Mouse (Mus musculus): ENCODE results near the gene Crip1. TPM values are rescaled to one million over a fixed set of nuclear protein-coding genes. Genes with fewer than 3 reads are reported as not detected.

Crip1 gene
- polyA plus RNA-seq, 1 experiment, result 79.5 TPM

- no peaks in the 10 kb centered on the region for H3K27me3 ChIP-seq (ENCODE audit: control insufficient read depth, insufficient read depth, low read length, poor library complexity, severe bottlenecking)
- no peak overlapping the region for H3K27ac ChIP-seq (ENCODE audit: insufficient read depth, low read length)
- H3K9ac ChIP-seq (ENCODE audit: low read depth, poor library complexity, severe bottlenecking), result no peak overlapping the region
- no peak overlapping the region for H3K4me3 ChIP-seq (ENCODE audit: low read depth, low read length)
- H3K9me3 ChIP-seq (replicated peaks; ENCODE audit: control insufficient read depth, insufficient read depth, low read length, poor library complexity, severe bottlenecking), result no peaks in the 10 kb centered on the region
- H3K36me3 ChIP-seq (ENCODE audit: control insufficient read depth, insufficient read depth, low read length, poor library complexity, severe bottlenecking), result no peaks in the 10 kb centered on the region
- TF ChIP-seq CTCF (IDR thresholded peaks at IDR 0.05; ENCODE audit: low read depth, low read length) (peak; percentile 59), POLR2A (IDR thresholded peaks at IDR 0.05; ENCODE audit: insufficient read depth, low read length) (no peak), EP300 (IDR thresholded peaks at IDR 0.05; ENCODE audit: insufficient read depth, low read depth, low read length) (0 out of 2 replicates have a peak, but pooled peaks have one; percentile 73)
- H3K4me1 ChIP-seq (ENCODE audit: control insufficient read depth, insufficient read depth, low read length), result peaks cover 11% of the 10 kb centered on the region
Measured at GRCm38 (mm10) chr12:113148381-113149035, 2.4 kb downstream of the Crip1 start.

DNA sequence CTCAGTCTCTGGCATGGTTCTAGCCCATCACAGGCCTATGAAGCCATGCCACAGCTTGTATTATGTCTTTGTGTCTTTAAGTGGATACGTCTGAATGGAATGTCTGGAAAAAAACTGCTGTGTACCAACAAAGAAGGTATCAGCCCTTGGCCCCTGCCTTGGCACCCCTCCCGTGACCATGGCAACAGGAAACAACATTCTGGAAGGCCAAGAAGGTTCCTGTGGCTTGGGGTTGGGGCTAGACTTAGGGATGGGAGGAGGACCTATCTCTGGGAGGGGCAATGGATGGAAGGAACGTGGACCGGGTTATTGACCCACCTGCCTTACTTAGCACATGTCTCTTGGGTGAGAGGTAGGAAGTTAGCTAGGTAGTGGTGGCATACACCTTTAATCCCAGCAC lies 3.2 kb downstream of the Crip1 start:
- no peaks in the 10 kb centered on the region for H3K27me3 ChIP-seq (ENCODE audit: control insufficient read depth, insufficient read depth, low read length, poor library complexity, severe bottlenecking)
- no peaks in the 10 kb centered on the region for H3K36me3 ChIP-seq (ENCODE audit: control insufficient read depth, insufficient read depth, low read length, poor library complexity, severe bottlenecking)
- TF ChIP-seq POLR2A (IDR thresholded peaks at IDR 0.05; ENCODE audit: insufficient read depth, low read length) (no peak), EP300 (IDR thresholded peaks at IDR 0.05; ENCODE audit: insufficient read depth, low read depth, low read length) (no peak), CTCF (IDR thresholded peaks at IDR 0.05; ENCODE audit: low read depth, low read length) (no peak)
- H3K27ac ChIP-seq (ENCODE audit: insufficient read depth, low read length), result no peak overlapping the region
- no peak overlapping the region for H3K4me3 ChIP-seq (ENCODE audit: low read depth, low read length)
- H3K9ac ChIP-seq (ENCODE audit: low read depth, poor library complexity, severe bottlenecking), result no peak overlapping the region
- H3K9me3 ChIP-seq (replicated peaks; ENCODE audit: control insufficient read depth, insufficient read depth, low read length, poor library complexity, severe bottlenecking), result no peaks in the 10 kb centered on the region
- peaks cover 7% of the 10 kb centered on the region for H3K4me1 ChIP-seq (ENCODE audit: control insufficient read depth, insufficient read depth, low read length)

GRCm38 (mm10) chr12:113149896-113150295 lies 3.8 kb downstream of the Crip1 start:
- Histone ChIP-seq H3K9me3 (replicated peaks; ENCODE audit: control insufficient read depth, insufficient read depth, low read length, poor library complexity, severe bottlenecking) (no peaks in the 10 kb centered on the region), H3K36me3 (ENCODE audit: control insufficient read depth, insufficient read depth, low read length, poor library complexity, severe bottlenecking) (no peaks in the 10 kb centered on the region), H3K4me1 (ENCODE audit: control insufficient read depth, insufficient read depth, low read length) (peaks cover 7% of the 10 kb centered on the region), H3K9ac (ENCODE audit: low read depth, poor library complexity, severe bottlenecking) (no peak overlapping the region), H3K27ac (ENCODE audit: insufficient read depth, low read length) (no peak overlapping the region), H3K4me3 (ENCODE audit: low read depth, low read length) (no peak overlapping the region), H3K27me3 (ENCODE audit: control insufficient read depth, insufficient read depth, low read length, poor library complexity, severe bottlenecking) (no peaks in the 10 kb centered on the region)
- no peak for TF ChIP-seq POLR2A (IDR thresholded peaks at IDR 0.05; ENCODE audit: insufficient read depth, low read length)
- TF ChIP-seq CTCF (IDR thresholded peaks at IDR 0.05; ENCODE audit: low read depth, low read length), result no peak
- TF ChIP-seq EP300 (IDR thresholded peaks at IDR 0.05; ENCODE audit: insufficient read depth, low read depth, low read length), result no peak

DNA sequence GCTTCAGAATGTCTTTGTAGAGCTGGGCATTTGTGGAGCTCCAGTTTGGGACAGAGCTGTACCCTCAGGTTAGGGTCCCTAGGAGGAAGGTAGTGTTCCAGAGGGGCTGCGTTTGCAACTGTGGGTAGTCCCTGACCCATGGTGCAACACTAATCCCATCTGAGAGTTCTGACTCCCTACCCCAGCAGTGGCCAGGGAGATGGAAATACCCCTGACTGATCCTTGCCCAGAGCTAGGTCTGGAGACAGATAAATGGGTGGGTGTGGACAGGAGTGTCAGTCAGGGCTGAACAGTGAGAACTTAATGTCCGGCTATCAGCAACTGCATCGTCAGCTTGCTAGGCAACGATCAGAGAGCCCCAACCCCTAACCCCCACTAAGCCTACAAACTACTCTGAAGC lies 4.5 kb downstream of the Crip1 start:
- H3K36me3 ChIP-seq (ENCODE audit: control insufficient read depth, insufficient read depth, low read length, poor library complexity, severe bottlenecking), result no peaks in the 10 kb centered on the region
- H3K4me1 ChIP-seq (ENCODE audit: control insufficient read depth, insufficient read depth, low read length), result peaks cover 7% of the 10 kb centered on the region
- no peaks in the 10 kb centered on the region for H3K9me3 ChIP-seq (replicated peaks; ENCODE audit: control insufficient read depth, insufficient read depth, low read length, poor library complexity, severe bottlenecking)
- H3K4me3 ChIP-seq (ENCODE audit: low read depth, low read length), result no peak overlapping the region
- H3K27me3 ChIP-seq (ENCODE audit: control insufficient read depth, insufficient read depth, low read length, poor library complexity, severe bottlenecking), result no peaks in the 10 kb centered on the region
- TF ChIP-seq CTCF (IDR thresholded peaks at IDR 0.05; ENCODE audit: low read depth, low read length) (no peak), POLR2A (IDR thresholded peaks at IDR 0.05; ENCODE audit: insufficient read depth, low read length) (no peak), EP300 (IDR thresholded peaks at IDR 0.05; ENCODE audit: insufficient read depth, low read depth, low read length) (no peak)
- no peak overlapping the region for H3K9ac ChIP-seq (ENCODE audit: low read depth, poor library complexity, severe bottlenecking)
- no peak overlapping the region for H3K27ac ChIP-seq (ENCODE audit: insufficient read depth, low read length)

DNA sequence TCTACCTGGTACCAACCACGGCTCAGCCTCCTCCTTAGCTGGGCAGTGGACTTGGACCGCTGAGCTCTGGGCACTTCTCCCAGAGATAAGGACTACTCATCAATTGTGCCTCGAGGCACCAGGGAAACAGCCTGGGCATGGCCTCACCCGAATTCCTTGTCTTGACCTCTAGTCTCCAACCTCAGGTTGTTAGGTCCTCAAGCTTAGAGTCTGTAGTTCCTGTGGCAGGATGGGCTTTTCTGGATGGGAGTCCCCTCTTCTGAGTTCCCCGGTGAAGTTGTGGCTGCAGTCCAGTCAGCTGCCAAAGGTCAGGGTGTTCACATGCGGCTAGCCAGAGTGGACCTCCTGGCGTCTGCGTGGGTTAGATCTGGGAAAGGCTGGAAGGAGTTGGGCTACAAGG lies 4.9 kb downstream of the Crip1 start:
- peaks cover 7% of the 10 kb centered on the region for H3K4me1 ChIP-seq (ENCODE audit: control insufficient read depth, insufficient read depth, low read length)
- no peak for TF ChIP-seq CTCF (IDR thresholded peaks at IDR 0.05; ENCODE audit: low read depth, low read length)
- no peak for TF ChIP-seq EP300 (IDR thresholded peaks at IDR 0.05; ENCODE audit: insufficient read depth, low read depth, low read length)
- TF ChIP-seq POLR2A (IDR thresholded peaks at IDR 0.05; ENCODE audit: insufficient read depth, low read length), result no peak
- no peak overlapping the region for H3K4me3 ChIP-seq (ENCODE audit: low read depth, low read length)
- no peaks in the 10 kb centered on the region for H3K9me3 ChIP-seq (replicated peaks; ENCODE audit: control insufficient read depth, insufficient read depth, low read length, poor library complexity, severe bottlenecking)
- H3K27me3 ChIP-seq (ENCODE audit: control insufficient read depth, insufficient read depth, low read length, poor library complexity, severe bottlenecking), result no peaks in the 10 kb centered on the region
- H3K9ac ChIP-seq (ENCODE audit: low read depth, poor library complexity, severe bottlenecking), result no peak overlapping the region
- no peak overlapping the region for H3K27ac ChIP-seq (ENCODE audit: insufficient read depth, low read length)
- no peaks in the 10 kb centered on the region for H3K36me3 ChIP-seq (ENCODE audit: control insufficient read depth, insufficient read depth, low read length, poor library complexity, severe bottlenecking)

DNA sequence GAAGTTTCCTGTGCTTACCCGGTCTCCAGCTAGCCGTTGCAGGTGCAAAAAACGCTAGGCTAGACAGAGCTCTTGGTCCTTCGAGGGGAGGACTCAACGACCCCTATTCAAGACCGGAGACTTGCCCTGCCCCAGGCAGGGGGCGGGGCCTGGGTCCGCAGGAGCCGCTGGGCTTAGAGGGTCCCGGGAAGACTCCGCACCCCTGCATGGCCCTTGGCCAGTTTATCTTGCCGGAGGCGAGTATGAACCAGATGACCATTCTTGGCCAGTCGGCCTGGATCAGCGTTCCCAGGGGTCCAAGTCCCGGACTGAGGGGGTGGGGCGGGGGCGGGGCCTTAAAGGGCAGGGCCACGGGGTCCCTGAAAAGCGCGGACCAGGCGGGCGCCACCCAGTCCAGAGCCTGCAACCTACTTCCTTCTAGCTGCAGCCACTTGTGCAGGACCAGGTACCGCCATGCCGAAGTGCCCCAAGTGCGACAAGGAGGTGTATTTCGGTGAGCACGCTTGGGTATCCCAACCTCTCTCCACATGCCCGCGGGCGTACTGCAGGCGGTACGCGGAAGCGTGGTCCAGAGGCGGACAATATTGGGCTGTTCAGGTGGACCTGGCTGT lies 5.7 kb downstream of the Crip1 start:
- no peak overlapping the region for H3K27ac ChIP-seq (ENCODE audit: insufficient read depth, low read length)
- no peaks in the 10 kb centered on the region for H3K27me3 ChIP-seq (ENCODE audit: control insufficient read depth, insufficient read depth, low read length, poor library complexity, severe bottlenecking)
- peaks cover 7% of the 10 kb centered on the region for H3K4me1 ChIP-seq (ENCODE audit: control insufficient read depth, insufficient read depth, low read length)
- H3K9ac ChIP-seq (ENCODE audit: low read depth, poor library complexity, severe bottlenecking), result peak overlapping the region; percentile 55
- H3K9me3 ChIP-seq (replicated peaks; ENCODE audit: control insufficient read depth, insufficient read depth, low read length, poor library complexity, severe bottlenecking), result no peaks in the 10 kb centered on the region
- TF ChIP-seq CTCF (IDR thresholded peaks at IDR 0.05; ENCODE audit: low read depth, low read length), result no peak
- TF ChIP-seq POLR2A (IDR thresholded peaks at IDR 0.05; ENCODE audit: insufficient read depth, low read length), result peak; percentile 31
- no peak for TF ChIP-seq EP300 (IDR thresholded peaks at IDR 0.05; ENCODE audit: insufficient read depth, low read depth, low read length)
- peak overlapping the region; percentile 96 for H3K4me3 ChIP-seq (ENCODE audit: low read depth, low read length)
- no peaks in the 10 kb centered on the region for H3K36me3 ChIP-seq (ENCODE audit: control insufficient read depth, insufficient read depth, low read length, poor library complexity, severe bottlenecking)
